Mouse (Mus musculus) liver, embryonic 14.5 days (tissue): ENCODE results near the gene Aldh1l1.

Experiments
- CTCF ChIP-seq: IDR thresholded peaks from 2 replicates; pipeline ENCODE4 v1.5.1; 2016; ENCODE audit warnings: antibody characterized with exemption, low read depth, control low read depth
- EP300 ChIP-seq: IDR thresholded peaks from 2 replicates; pipeline ENCODE4 v1.6.1; 2016; ENCODE audit warnings: antibody characterized with exemption, low read depth

DNA sequence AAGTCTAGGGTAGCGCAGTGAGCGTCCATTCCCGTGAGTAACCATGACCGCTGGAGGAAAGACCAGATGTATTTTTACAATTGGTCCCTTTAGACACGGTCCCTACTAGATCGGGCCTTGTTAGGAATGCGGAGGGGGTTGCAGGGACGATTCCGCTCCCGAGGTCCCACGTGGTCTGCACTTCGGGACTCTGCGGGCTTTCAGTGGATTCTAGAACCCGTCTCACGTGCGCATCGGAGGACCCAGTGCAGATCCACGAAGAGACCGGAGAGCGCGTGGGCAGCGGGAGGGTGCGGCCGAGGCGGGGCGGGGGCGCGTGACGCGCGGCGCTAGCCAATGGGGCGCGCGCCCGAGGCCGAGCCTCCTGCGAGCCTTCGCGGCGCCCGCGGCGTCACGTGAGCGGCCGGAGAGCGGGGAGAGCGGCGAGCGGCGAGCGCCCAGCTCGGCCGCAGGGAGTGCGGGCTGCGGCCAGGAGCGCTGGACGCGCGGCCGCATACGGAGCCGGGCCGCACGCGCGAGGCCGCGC lies 24.0 kb upstream of the Aldh1l1 start, which contains the start of gene Klf15:
- TF ChIP-seq CTCF: no peak
- no peak for TF ChIP-seq EP300
